14 mouse cellular contexts compared by ENCODE assay signal in the genomic region with DNA sequence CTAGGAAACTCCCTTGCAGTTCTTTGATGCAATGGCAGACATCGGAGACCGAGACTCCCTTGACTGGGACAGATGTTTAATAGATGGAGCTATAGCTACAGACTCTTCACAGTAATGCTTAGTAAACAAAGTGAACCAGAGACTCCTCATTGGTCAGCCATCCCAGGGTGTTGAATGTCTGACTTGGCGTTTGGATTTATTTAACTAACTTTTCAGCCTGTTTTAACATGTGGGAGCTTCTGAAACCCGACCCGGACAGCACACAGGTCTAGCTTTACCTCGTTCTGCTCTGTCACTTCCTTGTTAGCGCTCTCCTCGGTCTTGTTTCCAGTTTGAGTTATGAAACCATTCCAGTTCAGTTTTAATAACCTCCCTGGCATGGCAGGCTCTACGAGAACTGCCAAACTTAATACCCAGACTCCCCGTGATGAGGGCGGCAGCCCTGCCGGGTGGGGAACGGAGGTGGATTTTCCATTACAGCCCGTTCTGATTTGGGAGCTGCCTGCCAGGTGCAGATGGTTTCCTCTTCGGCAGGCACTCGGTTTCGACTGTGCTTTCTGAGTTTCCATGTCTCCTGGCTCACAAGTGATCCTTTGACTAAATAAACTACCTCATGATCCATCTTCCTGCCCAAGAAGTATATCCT.
DNase-seq lines count a peak whose midpoint lies in the region; ATAC-seq lines count a peak whose summit lies in the region.
"Had no signal": no experiment of that assay in that cellular context is flagged by ENCODE, and none has a peak within 500 bp of the region (broad histone marks: within the 10 kb centered on the region; RNA-seq: fewer than 3 reads in every experiment).

No protein-coding gene starts in this region.

- H3K4me3 ChIP-seq in heart, embryonic 16.5 days (ENCODE audit: low read length) = no peak overlapping the region
- H3K4me3 ChIP-seq in kidney, embryonic 16.5 days (ENCODE audit: low read length) = peak overlapping the region; percentile 23
- H3K4me3 ChIP-seq in stomach, embryonic 16.5 days (replicated peaks; ENCODE audit: low read length) = peak overlapping the region; percentile 18
- H3K4me3 ChIP-seq: forebrain, embryonic 12.5 days had no signal

- H3K9me3 ChIP-seq in heart, embryonic 16.5 days (replicated peaks; ENCODE audit: control insufficient read depth, low read length) = no peaks in the 10 kb centered on the region
- no peaks in the 10 kb centered on the region for H3K9me3 ChIP-seq in kidney, embryonic 16.5 days (ENCODE audit: low read length)
- H3K9me3 ChIP-seq in stomach, embryonic 16.5 days (replicated peaks; ENCODE audit: control insufficient read depth, low read length) = no peaks in the 10 kb centered on the region
- H3K9me3 ChIP-seq: forebrain, embryonic 12.5 days; G1E had no signal

- 72% methylated on average over 17 of the region's 17 CpGs for WGBS in heart, embryonic 16.5 days
- 30% methylated on average over 17 of the region's 17 CpGs for WGBS in kidney, embryonic 16.5 days
- WGBS in stomach, embryonic 16.5 days = 42% methylated on average over 17 of the region's 17 CpGs

- H3K36me3 ChIP-seq in heart, embryonic 16.5 days (ENCODE audit: control insufficient read depth, insufficient read depth) = no peaks in the 10 kb centered on the region
- H3K36me3 ChIP-seq in kidney, embryonic 16.5 days (ENCODE audit: insufficient read depth, low read length) = no peaks in the 10 kb centered on the region
- H3K36me3 ChIP-seq in stomach, embryonic 16.5 days (ENCODE audit: control insufficient read depth, insufficient read depth, low read length) = no peaks in the 10 kb centered on the region
- H3K36me3 ChIP-seq: forebrain, embryonic 12.5 days; G1E had no signal

- ATAC-seq in heart, embryonic 16.5 days (replicated peaks; ENCODE audit: extremely low read depth, insufficient read depth, low FRiP score) = 0 out of 2 replicates have a peak, but pooled peaks have one; percentile 28
- ATAC-seq in kidney, embryonic 16.5 days (ENCODE audit: low FRiP score, low TSS enrichment) = peak; percentile 90
- no peak for ATAC-seq in stomach, embryonic 16.5 days (ENCODE audit: insufficient read depth, low FRiP score)
- ATAC-seq: activated CD4-positive, CD25-positive, alpha-beta regulatory T cell, adult 4 months had no signal

- no peak overlapping the region for H3K4me2 ChIP-seq in heart, embryonic 16.5 days (ENCODE audit: low read depth, low read length)
- peak overlapping the region; percentile 46 for H3K4me2 ChIP-seq in kidney, embryonic 16.5 days (replicated peaks; ENCODE audit: low read depth, low read length)
- H3K4me2 ChIP-seq in stomach, embryonic 16.5 days (ENCODE audit: low read depth, low read length) = peak overlapping the region; percentile 50
- H3K4me2 ChIP-seq: forebrain, embryonic 12.5 days; heart, embryonic 11.5 days had no signal

- no peaks in the 10 kb centered on the region for H3K27me3 ChIP-seq in heart, embryonic 16.5 days (ENCODE audit: control insufficient read depth, insufficient read depth, low read length)
- no peaks in the 10 kb centered on the region for H3K27me3 ChIP-seq in kidney, embryonic 16.5 days (ENCODE audit: insufficient read depth, low read length)
- no peaks in the 10 kb centered on the region for H3K27me3 ChIP-seq in stomach, embryonic 16.5 days (ENCODE audit: control insufficient read depth, insufficient read depth, low read length)
- H3K27me3 ChIP-seq: forebrain, embryonic 12.5 days had no signal

- no peak overlapping the region for H3K27ac ChIP-seq in heart, embryonic 16.5 days (ENCODE audit: low read length)
- H3K27ac ChIP-seq in kidney, embryonic 16.5 days (ENCODE audit: low read length) = peak overlapping the region; percentile 61
- H3K27ac ChIP-seq in stomach, embryonic 16.5 days (ENCODE audit: low read length) = no peak overlapping the region
- H3K27ac ChIP-seq: forebrain, embryonic 12.5 days had no signal

- DNase-seq in heart, adult 9 months (ENCODE audit: low spot score in 2 of 2) = no peak
- DNase-seq in urinary bladder, adult 18-20 months (ENCODE audit: low spot score in 2 of 2) = peak; percentile 1 to 26
- DNase-seq in urinary bladder, postnatal 10 days (ENCODE audit: low spot score) = no peak
- no peak for DNase-seq in thymus, postnatal 25 days
- no peak for DNase-seq in left cerebral cortex, adult 11 months (ENCODE audit: low spot score)
- DNase-seq: midbrain, embryonic 14.5 days; right cerebral cortex, postnatal 4 days had no signal

- H3K9ac ChIP-seq in heart, embryonic 16.5 days (ENCODE audit: low read length) = no peak overlapping the region
- H3K9ac ChIP-seq in kidney, embryonic 16.5 days (replicated peaks; ENCODE audit: low read length) = no peak overlapping the region
- H3K9ac ChIP-seq in stomach, embryonic 16.5 days (ENCODE audit: low read length) = 0 out of 2 replicates have a peak overlapping the region, but pooled peaks have one; percentile 29
- H3K9ac ChIP-seq: forebrain, embryonic 12.5 days had no signal

- no peaks in the 10 kb centered on the region for H3K4me1 ChIP-seq in heart, embryonic 16.5 days (ENCODE audit: control insufficient read depth, insufficient read depth, low read length)
- H3K4me1 ChIP-seq in kidney, embryonic 16.5 days (ENCODE audit: insufficient read depth, low read length) = no peaks in the 10 kb centered on the region
- H3K4me1 ChIP-seq in stomach, embryonic 16.5 days (ENCODE audit: control insufficient read depth, insufficient read depth, low read length) = 0 out of 2 replicates have a peak, but pooled peaks cover 3% of the 10 kb centered on the region
- H3K4me1 ChIP-seq: forebrain, embryonic 12.5 days had no signal

Comparison
In these comparisons a context has a peak if more than half of its experiments do, and no peak if none do; other contexts are left out.
1. DNase-seq: peak in urinary bladder, adult 18-20 months (2 of 2); none in heart, adult 9 months (0 of 2), urinary bladder, postnatal 10 days (single experiment), thymus, postnatal 25 days (single experiment) and left cerebral cortex, adult 11 months (single experiment).